Mouse (Mus musculus) heart, postnatal 25 days (tissue): ENCODE data around the gene Prpf31. TPM values are rescaled to one million over a fixed set of nuclear protein-coding genes. Genes with fewer than 3 reads are reported as not detected.

ENCODE experiments used
- DNase-seq: peaks from one replicate; pipeline ENCODE4 v3.0.0; 2022; ENCODE audit warnings: low spot score
- intact Hi-C: fragments of 180-260 bp; cut with DNase I; formaldehyde crosslinking; loops from one replicate; pipeline ENCODE4 v1.15.1; 2025
- total RNA-seq, 2 experiments: library from RNA; stranded (reverse); gene quantifications; 2 replicates each; pipeline ENCODE4 v1.2.3; 2021

The Prpf31 gene
- total RNA-seq, 2 experiments from 2014 or later = 22.2 to 25.1 TPM

GRCm38 (mm10) chr7:3617242-3617995 lies 12.4 kb upstream of the Prpf31 start, which contains the start of gene Ndufa3:
Gene Ndufa3, plus strand, starts transcription at chr7:3617373.
- peak; percentile 72 for DNase-seq
- intact Hi-C loops = no loop called here

DNA sequence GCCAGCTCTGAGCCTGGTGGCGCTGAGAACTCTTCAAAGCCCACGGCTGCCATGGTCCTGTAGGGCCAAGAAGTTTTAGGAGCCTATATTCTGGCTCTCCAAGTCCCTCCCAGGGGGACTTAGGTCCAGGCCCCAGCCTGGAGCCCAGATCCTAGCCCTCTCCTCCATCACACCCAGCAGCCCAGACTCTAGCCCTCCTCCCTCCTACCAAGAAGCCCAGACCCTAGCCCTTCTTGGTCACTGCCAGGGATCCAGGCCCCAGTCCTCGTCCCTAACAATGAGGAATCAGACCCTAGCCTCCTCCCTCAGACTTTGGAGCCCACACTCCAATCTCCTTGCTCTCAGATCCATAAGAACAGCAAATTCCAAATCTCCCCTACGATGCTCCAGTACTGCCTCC lies 755 bp upstream of the Prpf31 start:
- intact Hi-C loops = no loop called here
- DNase-seq = no peak

DNA sequence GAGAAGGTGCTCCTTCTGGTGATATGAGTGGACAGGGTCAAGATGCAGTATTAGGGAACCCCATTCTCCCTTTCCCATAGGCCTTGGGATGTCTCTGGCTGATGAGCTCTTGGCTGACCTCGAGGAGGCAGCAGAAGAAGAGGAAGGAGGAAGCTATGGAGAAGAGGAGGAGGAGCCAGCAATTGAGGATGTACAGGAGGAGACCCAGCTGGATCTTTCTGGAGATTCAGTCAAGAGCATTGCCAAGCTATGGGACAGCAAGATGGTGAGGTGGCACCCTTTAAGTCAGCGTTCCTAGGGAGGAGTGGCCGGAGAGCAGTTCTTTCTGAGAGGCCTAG lies 662 bp downstream of the Prpf31 start:
- intact Hi-C loops = no loop called here
- DNase-seq = no peak

- intact Hi-C loops = no loop called here
These were observed 13.6 kb downstream of the Prpf31 start for GRCm38 (mm10) chr7:3643412-3643811.

GRCm38 (mm10) chr7:3643843-3644242 lies 14.1 kb downstream of the Prpf31 start:
- intact Hi-C loops = no loop called here
- DNase-seq = no peak

More at GRCm38 (mm10) chr7:3643412-3643811, 13.6 kb downstream of the Prpf31 start:
- no peak for DNase-seq

DNA sequence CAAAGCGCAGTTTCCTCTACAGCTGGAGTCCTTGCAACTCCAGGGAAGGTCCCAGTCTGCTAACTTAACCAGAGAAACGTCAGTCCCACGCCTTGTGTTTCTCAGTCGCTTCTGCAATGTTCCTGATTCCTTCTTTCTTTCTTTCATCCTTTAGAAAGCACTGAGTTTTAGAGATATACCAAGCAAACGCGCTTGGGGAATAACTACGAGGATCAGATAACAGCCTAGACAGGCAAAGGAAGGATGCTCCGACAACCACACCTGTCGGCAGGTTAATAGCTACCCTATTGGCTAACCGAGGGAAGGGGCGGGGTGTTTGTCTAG lies 14.5 kb downstream of the Prpf31 start:
- no peak for DNase-seq
- intact Hi-C loops = no loop called here

- DNase-seq = peak; percentile 99
- intact Hi-C loops = loop anchor here (5.0 kb wide), 1 partner anchor 47 kb away; the partner anchor contains the start of genes Mboat7 and Tsen34
These were observed 15.1 kb downstream of the Prpf31 start, which contains the start of gene Cnot3 for GRCm38 (mm10) chr7:3644672-3645487. Gene Cnot3, plus strand, starts transcription at chr7:3645268.

DNA sequence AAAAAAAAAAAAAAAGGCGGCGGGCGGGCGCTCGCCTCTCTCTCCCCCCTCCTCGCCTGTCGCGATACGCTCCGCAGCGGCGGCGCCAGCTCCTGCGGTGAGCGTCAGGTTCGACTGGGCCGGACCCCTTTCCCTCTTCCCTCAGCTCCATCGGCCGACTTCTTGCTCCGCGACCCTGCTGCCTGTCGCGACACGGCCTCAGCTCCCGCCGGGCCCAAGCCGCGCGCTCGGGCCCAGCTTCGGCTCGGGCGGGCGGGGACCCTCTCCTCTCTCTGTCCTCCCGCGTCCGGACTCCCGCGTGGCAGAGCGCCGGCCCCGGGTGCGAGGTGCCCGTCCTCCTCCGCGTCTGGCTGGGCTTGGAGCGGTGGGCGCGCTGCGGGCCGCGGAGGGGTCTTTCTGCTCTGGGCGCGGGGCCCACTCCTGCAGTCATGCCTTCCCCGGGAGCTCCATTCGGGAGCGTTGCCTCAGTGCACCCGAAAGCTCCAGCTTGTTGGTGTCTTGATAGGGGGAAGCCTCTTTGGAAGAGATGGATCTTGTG lies 15.8 kb downstream of the Prpf31 start:
- intact Hi-C loops = loop anchor here (1.0 to 5.0 kb wide), 2 partner anchors 19 to 47 kb away; partner anchors contain the start of genes Mboat7 and Tsen34
- no peak for DNase-seq

DNA sequence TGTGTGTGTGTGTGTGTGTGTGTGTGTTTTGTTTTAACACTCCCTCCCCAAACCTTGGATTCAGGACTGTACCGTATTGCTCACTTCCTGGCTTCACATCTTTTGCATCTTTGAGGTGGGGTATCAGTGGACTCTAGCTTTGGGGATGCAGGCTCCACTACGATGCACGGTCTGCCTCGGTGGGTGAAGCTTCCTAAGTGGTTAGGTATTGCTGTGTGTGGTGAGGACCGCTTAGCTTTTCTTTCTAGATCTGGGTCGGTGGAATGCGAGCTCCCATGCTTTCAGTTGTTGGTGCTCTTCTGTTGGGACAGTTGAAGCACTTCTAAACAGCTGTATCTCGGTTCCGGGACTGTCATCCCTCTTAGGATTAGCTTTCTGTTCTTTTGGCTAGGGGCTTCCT lies 16.4 kb downstream of the Prpf31 start:
- intact Hi-C loops = loop anchor here (1.0 to 5.0 kb wide), 2 partner anchors 18 to 46 kb away; partner anchors contain the start of genes Mboat7 and Tsen34
- no peak for DNase-seq

DNA sequence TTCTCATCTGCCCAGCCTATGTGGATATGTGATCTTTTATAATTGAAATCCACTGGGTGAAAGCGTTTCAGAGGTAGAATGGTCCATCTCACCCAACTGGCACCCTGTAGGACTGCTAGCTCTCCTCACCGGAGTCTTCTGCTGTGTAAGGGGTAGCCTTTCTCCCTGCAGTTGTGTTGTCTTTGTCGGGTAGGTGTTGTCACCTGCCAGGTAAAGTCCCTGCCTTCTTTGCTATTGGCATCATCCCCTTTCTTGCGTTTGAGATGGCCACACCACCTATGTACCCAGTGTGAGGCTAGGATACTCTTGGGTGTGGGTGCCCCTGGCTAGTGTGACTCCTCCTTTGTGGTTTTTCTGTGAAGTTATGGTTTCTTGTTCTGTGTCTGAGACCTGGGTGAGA lies 16.9 kb downstream of the Prpf31 start:
- no peak for DNase-seq
- intact Hi-C loops = loop anchor here (1.0 to 5.0 kb wide), 2 partner anchors 18 to 46 kb away; partner anchors contain the start of genes Mboat7 and Tsen34

GRCm38 (mm10) chr7:3656966-3657365 lies 27.2 kb downstream of the Prpf31 start:
- DNase-seq = no peak
- intact Hi-C loops = no loop called here

- no peak for DNase-seq
- intact Hi-C loops = no loop called here
These were observed 28.8 kb downstream of the Prpf31 start for GRCm38 (mm10) chr7:3658578-3658977.

DNA sequence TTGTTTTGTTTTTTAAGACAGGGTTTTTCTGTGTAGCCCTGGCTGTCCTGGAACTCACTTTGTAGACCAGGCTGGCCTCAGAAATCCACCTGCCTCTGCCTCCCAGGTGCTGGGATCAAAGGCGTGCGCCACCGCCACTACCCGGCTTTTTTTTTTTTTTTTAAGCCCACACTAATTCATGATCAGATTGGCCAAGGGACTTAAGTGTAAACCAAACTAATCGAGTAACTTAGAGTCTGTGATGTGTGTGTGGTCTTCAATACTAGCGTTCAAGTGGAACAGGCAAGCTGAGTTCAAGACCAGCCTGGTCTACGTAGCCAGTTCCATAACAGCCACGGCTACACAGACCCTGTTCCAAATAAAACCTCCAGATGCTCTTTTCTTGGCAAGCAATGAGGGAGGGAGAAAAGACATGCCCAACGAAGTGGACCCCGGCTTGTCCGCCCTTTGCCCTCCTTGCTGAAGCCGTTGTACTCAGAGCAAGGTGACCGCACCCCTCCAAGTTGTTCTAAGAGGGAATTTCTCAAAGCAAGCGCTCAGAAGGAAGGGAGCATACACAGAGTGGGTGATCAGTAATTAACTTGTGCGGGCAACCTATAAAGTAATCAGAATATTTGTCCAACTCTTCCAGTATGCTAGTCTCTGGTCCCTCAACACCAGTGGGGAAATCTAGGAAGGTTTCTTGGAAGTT lies 34.9 kb downstream of the Prpf31 start:
- intact Hi-C loops = loop anchor here (1.0 kb wide), 1 partner anchor 18 kb away; no protein-coding TSS in a partner anchor
- no peak for DNase-seq

DNA sequence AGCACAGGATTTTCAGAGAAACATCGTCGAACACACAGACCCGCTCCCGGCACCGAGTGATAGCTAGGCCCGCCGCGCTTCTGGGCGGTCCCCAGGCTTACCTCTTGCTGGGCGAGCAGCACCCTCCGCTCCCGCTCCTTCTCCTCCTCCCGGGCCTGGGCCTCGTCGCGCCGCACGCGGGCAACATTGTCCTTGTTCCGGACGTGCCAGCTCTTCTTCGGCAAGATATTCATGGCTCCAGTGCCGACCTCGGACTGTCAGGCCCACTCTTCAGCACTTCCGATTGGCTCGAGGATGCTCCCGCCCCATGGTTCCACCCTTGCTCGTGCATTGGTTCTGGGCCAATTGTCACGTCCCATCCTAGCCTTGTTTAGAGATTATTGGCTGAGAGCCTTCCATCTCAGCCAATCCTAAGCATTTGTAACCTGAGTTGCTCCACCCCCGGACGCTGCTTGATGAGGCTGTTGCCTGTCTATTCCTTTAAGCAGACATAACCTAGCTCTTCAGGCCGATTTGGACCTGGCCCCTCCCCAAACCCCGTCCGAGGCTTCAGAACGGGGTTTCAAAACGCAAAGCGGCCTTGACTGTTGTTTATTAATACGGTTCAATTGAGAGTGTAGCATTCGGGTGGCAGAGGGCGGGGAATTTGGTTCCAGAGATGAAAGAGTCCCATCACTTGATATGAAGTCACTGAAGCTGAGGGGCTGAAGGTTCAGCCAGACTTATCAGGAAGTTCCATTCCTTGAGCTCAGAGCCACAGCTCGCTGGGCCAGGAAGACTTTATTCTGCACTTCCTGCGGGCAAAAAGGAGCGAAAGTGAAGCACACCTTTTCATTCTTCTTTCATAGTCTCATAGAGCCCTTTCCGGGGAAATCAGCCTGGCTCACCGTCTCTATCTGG lies 35.7 kb downstream of the Prpf31 start, which contains the start of gene Leng1:
TSS of gene Leng1 (minus strand) at position 626 of the 900 bp plus-strand sequence.
- intact Hi-C loops = loop anchor here (1.0 kb wide), 1 partner anchor 27 kb away; the partner anchor contains the start of gene Tsen34
- DNase-seq = peak; percentile 96

GRCm38 (mm10) chr7:3666921-3667391 lies 37.2 kb downstream of the Prpf31 start:
- DNase-seq = no peak
- intact Hi-C loops = loop anchor here (1.0 kb wide), 1 partner anchor 25 kb away; the partner anchor contains the start of gene Tsen34

- peak; percentile 37 for DNase-seq
- intact Hi-C loops = loop anchor here (10.0 kb wide), 1 partner anchor 800 kb away; no protein-coding TSS in a partner anchor
These were observed 44.9 kb downstream of the Prpf31 start for GRCm38 (mm10) chr7:3674507-3675227.

- intact Hi-C loops = loop anchor here (10.0 kb wide), 1 partner anchor 800 kb away; no protein-coding TSS in a partner anchor
- DNase-seq = no peak
These were observed 45.4 kb downstream of the Prpf31 start for GRCm38 (mm10) chr7:3675228-3675548.

DNA sequence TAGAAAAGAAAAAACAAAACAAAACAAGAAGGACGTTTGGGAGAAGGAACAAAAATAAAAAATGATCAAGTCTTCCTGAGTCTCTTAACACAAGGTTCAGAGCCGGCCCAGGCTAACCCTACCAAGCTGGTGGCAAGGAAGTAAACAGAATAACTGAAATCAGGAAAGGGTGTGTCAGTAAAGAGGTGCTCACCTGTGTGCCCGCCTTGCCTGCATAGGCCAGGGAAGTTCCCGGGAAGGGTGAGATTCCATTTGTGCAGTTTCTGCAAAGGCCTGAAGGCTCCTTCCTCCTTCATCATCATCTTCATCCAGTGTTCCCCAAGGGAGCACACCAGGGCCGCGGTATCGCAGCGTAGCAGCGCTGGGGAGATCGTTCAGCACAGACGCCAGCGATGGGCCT lies 46.6 kb downstream of the Prpf31 start:
- no peak for DNase-seq
- intact Hi-C loops = loop anchor here (2.0 to 10.0 kb wide), 2 partner anchors 30 to 798 kb away; no protein-coding TSS in a partner anchor
